In the genomic region with DNA sequence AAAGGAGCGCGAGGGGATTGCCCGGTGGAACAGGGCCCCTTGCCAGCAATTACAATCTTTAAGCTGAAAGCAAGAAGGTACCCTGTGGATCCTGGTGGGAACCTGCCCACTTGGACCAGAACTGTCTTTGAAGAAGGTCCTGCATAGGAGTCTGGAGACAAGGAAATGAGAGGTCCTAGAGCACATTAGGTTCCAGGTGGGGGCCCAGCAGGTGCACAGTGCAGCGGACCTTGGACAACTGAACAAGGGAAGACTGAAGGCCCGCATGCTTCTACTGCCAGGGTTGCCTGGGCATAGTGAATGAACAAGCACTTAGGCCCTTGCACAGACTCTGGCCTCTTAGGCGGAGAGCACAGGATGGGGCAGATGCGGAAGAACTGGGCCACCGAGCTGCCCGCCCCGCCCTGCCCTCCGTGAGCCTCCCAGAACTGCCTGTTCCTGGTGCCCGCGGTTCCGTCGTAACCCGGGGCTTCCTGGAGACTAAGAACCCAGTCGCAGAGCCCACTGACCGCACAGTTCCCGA, we compare ENCODE assay signal across 7 mouse cellular contexts. TPM values are rescaled to one million over a fixed set of nuclear protein-coding genes. Genes with fewer than 3 reads are reported as not detected.
DNase-seq lines count a peak whose midpoint lies in the region; ATAC-seq and TF ChIP-seq lines count a peak whose summit lies in the region.

No protein-coding gene starts in this region.

- TF ChIP-seq CTCF in CH12.LX (conservative IDR thresholded peaks at IDR 0.05 in 1 of 2, IDR thresholded peaks at IDR 0.05 in 1 of 2; ENCODE audit: low read depth in 2 of 2, low read length in 2 of 2): no peak

- peaks cover 0 to 4% of the 10 kb centered on the region in 2 experiments for H3K36me3 ChIP-seq in CH12.LX (replicated peaks in 1 of 2; ENCODE audit: control insufficient read depth in 1 of 2, insufficient read depth in 1 of 2, low read length in 1 of 2)
- no peaks in the 10 kb centered on the region for H3K36me3 ChIP-seq in embryonic facial prominence, embryonic 10.5 days (replicated peaks)
- no peaks in the 10 kb centered on the region for H3K36me3 ChIP-seq in hindbrain, embryonic 13.5 days
- H3K36me3 ChIP-seq in liver, embryonic 13.5 days: no peaks in the 10 kb centered on the region
- H3K36me3 ChIP-seq in splenic B cell, adult 2 months (ENCODE audit: control insufficient read depth, insufficient read depth, low read length, poor library complexity, severe bottlenecking): no peaks in the 10 kb centered on the region

- H3K79me2 ChIP-seq in CH12.LX (replicated peaks; ENCODE audit: control insufficient read depth, extremely low read depth, insufficient read depth, poor library complexity, severe bottlenecking): no peaks in the 10 kb centered on the region; the same call in 1 of the 2 replicates

- ATAC-seq in hindbrain, embryonic 13.5 days (ENCODE audit: low FRiP score): peak; percentile 49; the same call in 1 of the 2 replicates
- peak; percentile 67 for ATAC-seq in liver, embryonic 13.5 days (ENCODE audit: low read depth)

- peak overlapping the region; percentile 69 to 95 (median 86) for H3K4me3 ChIP-seq in CH12.LX (replicated peaks in 1 of 3; ENCODE audit: low read depth in 2 of 3, low read length in 2 of 3, poor library complexity in 1 of 3)
- peak overlapping the region; percentile 74 for H3K4me3 ChIP-seq in embryonic facial prominence, embryonic 10.5 days
- peak overlapping the region; percentile 64 for H3K4me3 ChIP-seq in hindbrain, embryonic 13.5 days
- H3K4me3 ChIP-seq in liver, embryonic 13.5 days (replicated peaks): peak overlapping the region; percentile 78

- peak; percentile 88 for DNase-seq in 416B (ENCODE audit: low read depth)
- DNase-seq in CH12.LX (ENCODE audit: extremely low read depth): peak; percentile 40
- peak; percentile 11 for DNase-seq in embryonic facial prominence, embryonic 10.5 days (ENCODE audit: low spot score)
- no peak for DNase-seq in liver, embryonic 13.5 days
- peak; percentile 69 for DNase-seq in splenic B cell, adult 2 months (ENCODE audit: low read depth, low spot score)
- no peak for DNase-seq in urinary bladder, postnatal 25 days (ENCODE audit: low spot score)

- no peak for TF ChIP-seq RAD21 in CH12.LX (IDR thresholded peaks at IDR 0.05; ENCODE audit: low read depth, low read length)

- 5% methylated on average over 19 of the region's 19 CpGs for WGBS in embryonic facial prominence, embryonic 10.5 days
- WGBS in hindbrain, embryonic 13.5 days: 4% methylated on average over 19 of the region's 19 CpGs
- WGBS in liver, embryonic 13.5 days (ENCODE audit: insufficient replicate concordance): 4% methylated on average over 19 of the region's 19 CpGs

- H3K9me3 ChIP-seq in CH12.LX (replicated peaks; ENCODE audit: low read length): no peaks in the 10 kb centered on the region
- H3K9me3 ChIP-seq in embryonic facial prominence, embryonic 10.5 days: no peaks in the 10 kb centered on the region
- H3K9me3 ChIP-seq in hindbrain, embryonic 13.5 days: no peaks in the 10 kb centered on the region
- no peaks in the 10 kb centered on the region for H3K9me3 ChIP-seq in liver, embryonic 13.5 days (replicated peaks)

- peaks cover 9 to 17% of the 10 kb centered on the region in 2 experiments for H3K4me1 ChIP-seq in CH12.LX (ENCODE audit: control insufficient read depth in 1 of 2, insufficient read depth in 2 of 2)
- H3K4me1 ChIP-seq in embryonic facial prominence, embryonic 10.5 days: peaks cover 19% of the 10 kb centered on the region
- peaks cover 26% of the 10 kb centered on the region for H3K4me1 ChIP-seq in hindbrain, embryonic 13.5 days (replicated peaks)
- peaks cover 25% of the 10 kb centered on the region for H3K4me1 ChIP-seq in liver, embryonic 13.5 days (replicated peaks)

- H3K4me2 ChIP-seq in CH12.LX (ENCODE audit: insufficient read depth, low read depth, poor library complexity, severe bottlenecking): peak overlapping the region; percentile 75
- H3K4me2 ChIP-seq in hindbrain, embryonic 13.5 days: peak overlapping the region; percentile 86
- H3K4me2 ChIP-seq in liver, embryonic 13.5 days: peak overlapping the region; percentile 98

- peaks cover 8% of the 10 kb centered on the region for H3K27me3 ChIP-seq in CH12.LX (replicated peaks)
- H3K27me3 ChIP-seq in embryonic facial prominence, embryonic 10.5 days (replicated peaks; ENCODE audit: low read depth, poor library complexity, severe bottlenecking): peaks cover 28% of the 10 kb centered on the region
- H3K27me3 ChIP-seq in hindbrain, embryonic 13.5 days: peaks cover 25% of the 10 kb centered on the region
- no peaks in the 10 kb centered on the region; the same call in 1 of the 2 replicates for H3K27me3 ChIP-seq in liver, embryonic 13.5 days
- H3K27me3 ChIP-seq in splenic B cell, adult 2 months (ENCODE audit: control insufficient read depth, insufficient read depth, low read length, poor library complexity, severe bottlenecking): no peaks in the 10 kb centered on the region

- peak overlapping the region; percentile 70 for H3K9ac ChIP-seq in CH12.LX (ENCODE audit: insufficient read depth, low read depth)
- H3K9ac ChIP-seq in hindbrain, embryonic 13.5 days: peak overlapping the region; percentile 82
- H3K9ac ChIP-seq in liver, embryonic 13.5 days: peak overlapping the region; percentile 86

- no peak for TF ChIP-seq POLR2A in CH12.LX (IDR thresholded peaks at IDR 0.05; ENCODE audit: low read depth, low read length)

- in situ Hi-C loops in CH12.LX (cut with MboI; ENCODE audit: low pct_ligation_motif_present, low pct_unique_long_range_greater_than_20kb, low sequenced_read_pairs): no loop called here

- peak overlapping the region; percentile 42 for H3K27ac ChIP-seq in CH12.LX (ENCODE audit: insufficient read depth, low read depth)
- peak overlapping the region; percentile 77 for H3K27ac ChIP-seq in embryonic facial prominence, embryonic 10.5 days (replicated peaks)
- H3K27ac ChIP-seq in hindbrain, embryonic 13.5 days: peak overlapping the region; percentile 35; the same call in 1 of the 2 replicates
- H3K27ac ChIP-seq in liver, embryonic 13.5 days: peak overlapping the region; percentile 85

- dilution Hi-C loops in CH12.LX (cut with MboI; ENCODE audit: extremely low pct_ligation_motif_present, extremely low pct_unique_long_range_greater_than_20kb, low sequenced_read_pairs): no loop called here

- no peak for TF ChIP-seq EP300 in CH12.LX (IDR thresholded peaks at IDR 0.05; ENCODE audit: low read length)

TF ChIP-seq in CH12.LX, 34 proteins besides CTCF, POLR2A, EP300 and RAD21 (continues in another document):
- TF ChIP-seq SIN3A (IDR thresholded peaks at IDR 0.05; ENCODE audit: low read length) (no peak; the same call in 1 of the 2 replicates), JUND (conservative IDR thresholded peaks at IDR 0.05; ENCODE audit: low read depth, low read length) (no peak), MAX (IDR thresholded peaks at IDR 0.05; ENCODE audit: low read length) (no peak), E2F4 (IDR thresholded peaks at IDR 0.05; ENCODE audit: insufficient replicate concordance, low read depth, low read length) (no peak), ELF1 (IDR thresholded peaks at IDR 0.05; ENCODE audit: low read depth, low read length) (peak; percentile 81), MYC (IDR thresholded peaks at IDR 0.05; ENCODE audit: low read depth, low read length) (0 out of 2 replicates have a peak, but pooled peaks have one; percentile 10), MXI1 (IDR thresholded peaks at IDR 0.05; ENCODE audit: low read depth, low read length) (no peak), UBTF (IDR thresholded peaks at IDR 0.05; ENCODE audit: low read depth, low read length) (peak; percentile 54; the same call in 1 of the 2 replicates)

RNA-seq across cellular contexts. Expression of gene Arrdc1, which starts 0.6 kb away (rescaled TPM):
- total RNA-seq in CH12.LX (2012; rRNA removed): 25.9 and 31.5 TPM in 2 replicates
- 23.2 and 24.6 TPM in 2 replicates for total RNA-seq in CH12.LX (2014; rRNA removed)
- 27.7 and 32.8 TPM in 2 replicates for polyA plus RNA-seq in CH12.LX (2012; ENCODE audit: insufficient read length, low read depth)
- polyA plus RNA-seq in embryonic facial prominence, embryonic 10.5 days (2016; fragmentation: Nextera tagmentation; extraction: Ambion mirVana): 18.7 and 21.9 TPM in 2 replicates
- 23.9 and 26.0 TPM in 2 replicates for polyA plus RNA-seq in hindbrain, embryonic 13.5 days (2015; fragmentation: Nextera tagmentation; extraction: Ambion mirVana)
- 16.6 and 16.8 TPM in 2 replicates for polyA plus RNA-seq in liver, embryonic 13.5 days (2015; fragmentation: Nextera tagmentation; extraction: Ambion mirVana)

RNA-seq across cellular contexts. Expression of gene Ehmt1, which starts 15.1 kb away (rescaled TPM):
- total RNA-seq in CH12.LX (2012; rRNA removed): 27.2 and 30.4 TPM in 2 replicates
- total RNA-seq in CH12.LX (2014; rRNA removed): 21.4 and 25.5 TPM in 2 replicates
- polyA plus RNA-seq in CH12.LX (2012; ENCODE audit: insufficient read length, low read depth): 30.7 and 33.4 TPM in 2 replicates
- polyA plus RNA-seq in embryonic facial prominence, embryonic 10.5 days (2016; fragmentation: Nextera tagmentation; extraction: Ambion mirVana): 157 and 163 TPM in 2 replicates
- 126 and 131 TPM in 2 replicates for polyA plus RNA-seq in hindbrain, embryonic 13.5 days (2015; fragmentation: Nextera tagmentation; extraction: Ambion mirVana)
- 19.0 and 22.1 TPM in 2 replicates for polyA plus RNA-seq in liver, embryonic 13.5 days (2015; fragmentation: Nextera tagmentation; extraction: Ambion mirVana)

RNA-seq across cellular contexts. Expression of gene Zmynd19, which starts 15.1 kb away (rescaled TPM):
- total RNA-seq in CH12.LX (2012; rRNA removed) (40.9 and 49.7 TPM in 2 replicates), CH12.LX (2014; rRNA removed) (41.6 and 44.6 TPM in 2 replicates)
- polyA plus RNA-seq in CH12.LX (2012; ENCODE audit: insufficient read length, low read depth): 70.2 and 90.9 TPM in 2 replicates
- polyA plus RNA-seq in embryonic facial prominence, embryonic 10.5 days (2016; fragmentation: Nextera tagmentation; extraction: Ambion mirVana): 25.3 and 25.6 TPM in 2 replicates
- polyA plus RNA-seq in hindbrain, embryonic 13.5 days (2015; fragmentation: Nextera tagmentation; extraction: Ambion mirVana): 16.0 and 17.7 TPM in 2 replicates
- 14.3 and 15.3 TPM in 2 replicates for polyA plus RNA-seq in liver, embryonic 13.5 days (2015; fragmentation: Nextera tagmentation; extraction: Ambion mirVana)

RNA-seq across cellular contexts. Expression of gene Dph7, which starts 27.7 kb away (rescaled TPM):
- 24.1 and 24.6 TPM in 2 replicates for total RNA-seq in CH12.LX (2012; rRNA removed)
- 23.4 and 25.4 TPM in 2 replicates for total RNA-seq in CH12.LX (2014; rRNA removed)
- polyA plus RNA-seq in CH12.LX (2012; ENCODE audit: insufficient read length, low read depth): 24.7 and 26.1 TPM in 2 replicates
- polyA plus RNA-seq in embryonic facial prominence, embryonic 10.5 days (2016; fragmentation: Nextera tagmentation; extraction: Ambion mirVana): 34.9 and 35.0 TPM in 2 replicates
- 36.0 and 38.1 TPM in 2 replicates for polyA plus RNA-seq in hindbrain, embryonic 13.5 days (2015; fragmentation: Nextera tagmentation; extraction: Ambion mirVana)
- polyA plus RNA-seq in liver, embryonic 13.5 days (2015; fragmentation: Nextera tagmentation; extraction: Ambion mirVana): 10.1 and 11.7 TPM in 2 replicates

RNA-seq across cellular contexts. Expression of gene Mrpl41, which starts 40.4 kb away (rescaled TPM):
- total RNA-seq in CH12.LX (2012; rRNA removed) (58.3 and 77.3 TPM in 2 replicates), CH12.LX (2014; rRNA removed) (118 and 123 TPM in 2 replicates)
- 69.4 and 77.8 TPM in 2 replicates for polyA plus RNA-seq in CH12.LX (2012; ENCODE audit: insufficient read length, low read depth)
- polyA plus RNA-seq in embryonic facial prominence, embryonic 10.5 days (2016; fragmentation: Nextera tagmentation; extraction: Ambion mirVana): 124 and 127 TPM in 2 replicates
- 171 and 181 TPM in 2 replicates for polyA plus RNA-seq in hindbrain, embryonic 13.5 days (2015; fragmentation: Nextera tagmentation; extraction: Ambion mirVana)
- polyA plus RNA-seq in liver, embryonic 13.5 days (2015; fragmentation: Nextera tagmentation; extraction: Ambion mirVana): 110 and 123 TPM in 2 replicates

Comparison
In these comparisons a context has a peak if more than half of its experiments do, and no peak if none do; other contexts are left out.
1. DNase-seq: peak in 416B (single experiment), CH12.LX (single experiment), embryonic facial prominence, embryonic 10.5 days (single experiment) and splenic B cell, adult 2 months (single experiment); none in liver, embryonic 13.5 days (single experiment) and urinary bladder, postnatal 25 days (single experiment).
2. H3K27ac ChIP-seq: peak in every context shown above with its lines; median percentile 85 in liver, embryonic 13.5 days; 77 in embryonic facial prominence, embryonic 10.5 days; 42 in CH12.LX; 35 in hindbrain, embryonic 13.5 days.
3. Peak in every context shown above with its lines, with median percentiles within 50 percentile points of each other: H3K4me2 ChIP-seq, H3K4me3 ChIP-seq and H3K9ac ChIP-seq.